Mouse (Mus musculus) right cerebral cortex, adult 18-20 months (tissue): ENCODE measurements around the gene Hivep2.

Experiments
- DNase-seq: peaks from one replicate; pipeline ENCODE4 v3.0.0; 2022; ENCODE audit warnings: mixed read lengths

The Hivep2 gene

GRCm38 (mm10) chr10:14048916-14049445 is 83.1 kb downstream of the Hivep2 start:
- no peak for DNase-seq

- DNase-seq: no peak
Measured at GRCm38 (mm10) chr10:14049686-14050085, 83.8 kb downstream of the Hivep2 start.

- no peak for DNase-seq
Measured at GRCm38 (mm10) chr10:14050586-14050985, 84.7 kb downstream of the Hivep2 start.

- DNase-seq: no peak
Measured at GRCm38 (mm10) chr10:14052109-14052689, 86.3 kb downstream of the Hivep2 start.

- DNase-seq: no peak
Measured at GRCm38 (mm10) chr10:14054860-14055259, 89.0 kb downstream of the Hivep2 start.

GRCm38 (mm10) chr10:14055533-14055981 is 89.7 kb downstream of the Hivep2 start:
- DNase-seq: no peak

GRCm38 (mm10) chr10:14056057-14056456 is 90.2 kb downstream of the Hivep2 start:
- no peak for DNase-seq

- DNase-seq: no peak
Measured at GRCm38 (mm10) chr10:14056584-14057451, 90.9 kb downstream of the Hivep2 start.

GRCm38 (mm10) chr10:14057841-14058605 is 92.1 kb downstream of the Hivep2 start:
- no peak for DNase-seq

- no peak for DNase-seq
Measured at GRCm38 (mm10) chr10:14058742-14059141, 92.9 kb downstream of the Hivep2 start.

GRCm38 (mm10) chr10:14059581-14059980 is 93.7 kb downstream of the Hivep2 start:
- DNase-seq: no peak

- DNase-seq: peak; percentile 60
Measured at GRCm38 (mm10) chr10:14060302-14060701, 94.4 kb downstream of the Hivep2 start.

GRCm38 (mm10) chr10:14063226-14063625 is 97.4 kb downstream of the Hivep2 start:
- DNase-seq: no peak

GRCm38 (mm10) chr10:14064759-14065395 is 99.0 kb downstream of the Hivep2 start:
- no peak for DNase-seq

GRCm38 (mm10) chr10:14067802-14068201 is 101.9 kb downstream of the Hivep2 start:
- DNase-seq: no peak

GRCm38 (mm10) chr10:14070498-14071079 is 104.7 kb downstream of the Hivep2 start:
- no peak for DNase-seq

- DNase-seq: no peak
Measured at GRCm38 (mm10) chr10:14072504-14072903, 106.6 kb downstream of the Hivep2 start.

- no peak for DNase-seq
Measured at GRCm38 (mm10) chr10:14075767-14076166, 109.9 kb downstream of the Hivep2 start.

GRCm38 (mm10) chr10:14076880-14077279 is 111.0 kb downstream of the Hivep2 start:
- no peak for DNase-seq

- no peak for DNase-seq
Measured at GRCm38 (mm10) chr10:14080830-14081229, 115.0 kb downstream of the Hivep2 start.

GRCm38 (mm10) chr10:14081824-14082223 is 115.9 kb downstream of the Hivep2 start:
- DNase-seq: no peak

- DNase-seq: no peak
Measured at GRCm38 (mm10) chr10:14082275-14082674, 116.4 kb downstream of the Hivep2 start.
